Mouse (Mus musculus): ENCODE results near the gene Gclm. TPM values are rescaled to one million over a fixed set of nuclear protein-coding genes. Genes with fewer than 3 reads are reported as not detected.
A peak's percentile ranks its signal among the peaks of the same experiment; 100 is the strongest.
"Not testable (repeated sequence)": the region's sequence is repeated elsewhere in the genome, so short reads cannot be mapped to it uniquely, and the experiment has no call there.

Gene Gclm
- polyA plus RNA-seq, 1 experiment from 2014 or later, result 78.6 TPM

GRCm38 (mm10) chr3:122209511-122209910 is 35.8 kb upstream of the Gclm start:
- Histone ChIP-seq H3K9ac (no peak overlapping the region), H3K4me1 (ENCODE audit: insufficient read depth) (peaks cover 4% of the 10 kb centered on the region; the same call in 1 of the 2 replicates), H3K9me3 (ENCODE audit: low read depth, low read length) (no peaks in the 10 kb centered on the region), H3K27ac (ENCODE audit: low read depth) (no peak overlapping the region), H3K27me3 (ENCODE audit: insufficient read depth, low read length) (no peaks in the 10 kb centered on the region), H3K4me3 (ENCODE audit: low read depth, low read length) (no peak overlapping the region), H3K36me3 (ENCODE audit: insufficient read depth) (no peaks in the 10 kb centered on the region), H3K4me2 (no peak overlapping the region)
- WGBS, result 87% methylated on average over 11 of the region's 11 CpGs
- no peak for DNase-seq
- ATAC-seq (ENCODE audit: insufficient read depth), result no peak
- no peak for TF ChIP-seq CTCF (IDR thresholded peaks at IDR 0.05; ENCODE audit: low read depth)

GRCm38 (mm10) chr3:122210434-122210833 is 34.9 kb upstream of the Gclm start:
- Histone ChIP-seq H3K4me1 (ENCODE audit: insufficient read depth) (peaks cover 4% of the 10 kb centered on the region; the same call in 1 of the 2 replicates), H3K9me3 (ENCODE audit: low read depth, low read length) (no peaks in the 10 kb centered on the region), H3K9ac (no peak overlapping the region), H3K4me2 (no peak overlapping the region), H3K36me3 (ENCODE audit: insufficient read depth) (no peaks in the 10 kb centered on the region), H3K27me3 (ENCODE audit: insufficient read depth, low read length) (no peaks in the 10 kb centered on the region), H3K27ac (ENCODE audit: low read depth) (0 out of 2 replicates have a peak overlapping the region, but pooled peaks have one; percentile 18), H3K4me3 (ENCODE audit: low read depth, low read length) (no peak overlapping the region)
- ATAC-seq (ENCODE audit: insufficient read depth) (0 out of 2 replicates have a peak, but pooled peaks have one; percentile 21), DNase-seq (no peak)
- no peak for TF ChIP-seq CTCF (IDR thresholded peaks at IDR 0.05; ENCODE audit: low read depth)
- WGBS, result 39% methylated on average over 5 of the region's 5 CpGs

GRCm38 (mm10) chr3:122210846-122211245 is 34.5 kb upstream of the Gclm start:
- peaks cover 4% of the 10 kb centered on the region; the same call in 1 of the 2 replicates for H3K4me1 ChIP-seq (ENCODE audit: insufficient read depth)
- no peaks in the 10 kb centered on the region for H3K9me3 ChIP-seq (ENCODE audit: low read depth, low read length)
- 0 out of 2 replicates have a peak, but pooled peaks have one; percentile 56 for ATAC-seq (ENCODE audit: insufficient read depth)
- peak; percentile 59 for DNase-seq
- no peak for TF ChIP-seq CTCF (IDR thresholded peaks at IDR 0.05; ENCODE audit: low read depth)
- no peak overlapping the region for H3K9ac ChIP-seq
- H3K4me2 ChIP-seq, result no peak overlapping the region
- 56% methylated on average over 7 of the region's 7 CpGs for WGBS
- H3K27me3 ChIP-seq (ENCODE audit: insufficient read depth, low read length), result no peaks in the 10 kb centered on the region
- 0 out of 2 replicates have a peak overlapping the region, but pooled peaks have one; percentile 18 for H3K27ac ChIP-seq (ENCODE audit: low read depth)
- H3K4me3 ChIP-seq (ENCODE audit: low read depth, low read length), result no peak overlapping the region
- no peaks in the 10 kb centered on the region for H3K36me3 ChIP-seq (ENCODE audit: insufficient read depth)

GRCm38 (mm10) chr3:122211446-122212125 is 33.8 kb upstream of the Gclm start:
- no peaks in the 10 kb centered on the region for H3K27me3 ChIP-seq (ENCODE audit: insufficient read depth, low read length)
- H3K36me3 ChIP-seq (ENCODE audit: insufficient read depth), result no peaks in the 10 kb centered on the region
- H3K4me3 ChIP-seq (ENCODE audit: low read depth, low read length), result no peak overlapping the region
- 55% methylated on average over 13 of the region's 13 CpGs for WGBS
- H3K4me1 ChIP-seq (ENCODE audit: insufficient read depth), result peaks cover 4% of the 10 kb centered on the region; the same call in 1 of the 2 replicates
- no peak overlapping the region for H3K27ac ChIP-seq (ENCODE audit: low read depth)
- H3K9ac ChIP-seq, result no peak overlapping the region
- no peak overlapping the region for H3K4me2 ChIP-seq
- ATAC-seq (ENCODE audit: insufficient read depth) (no peak), DNase-seq (no peak)
- no peak for TF ChIP-seq CTCF (IDR thresholded peaks at IDR 0.05; ENCODE audit: low read depth)
- no peaks in the 10 kb centered on the region for H3K9me3 ChIP-seq (ENCODE audit: low read depth, low read length)

- no peak for TF ChIP-seq CTCF (IDR thresholded peaks at IDR 0.05; ENCODE audit: low read depth)
- Histone ChIP-seq H3K4me1 (ENCODE audit: insufficient read depth) (no peaks in the 10 kb centered on the region), H3K9ac (no peak overlapping the region), H3K9me3 (ENCODE audit: low read depth, low read length) (no peaks in the 10 kb centered on the region), H3K27me3 (ENCODE audit: insufficient read depth, low read length) (no peaks in the 10 kb centered on the region), H3K4me2 (no peak overlapping the region), H3K27ac (ENCODE audit: low read depth) (no peak overlapping the region), H3K36me3 (ENCODE audit: insufficient read depth) (no peaks in the 10 kb centered on the region), H3K4me3 (ENCODE audit: low read depth, low read length) (no peak overlapping the region)
- no peak for ATAC-seq (ENCODE audit: insufficient read depth)
- WGBS, result 68% methylated on average over 3 of the region's 3 CpGs
- no peak for DNase-seq
Measured at GRCm38 (mm10) chr3:122221240-122222036, 23.9 kb upstream of the Gclm start.

GRCm38 (mm10) chr3:122226972-122227371 is 18.4 kb upstream of the Gclm start:
- ATAC-seq (ENCODE audit: insufficient read depth); H3K27ac ChIP-seq (ENCODE audit: low read depth); H3K4me2 ChIP-seq; H3K36me3 ChIP-seq (ENCODE audit: insufficient read depth); H3K4me1 ChIP-seq (ENCODE audit: insufficient read depth); H3K4me3 ChIP-seq (ENCODE audit: low read depth, low read length); H3K27me3 ChIP-seq (ENCODE audit: insufficient read depth, low read length); H3K9ac ChIP-seq; H3K9me3 ChIP-seq (ENCODE audit: low read depth, low read length); DNase-seq: not testable (repeated sequence)
- WGBS, result 52% methylated on average over 6 of the region's 6 CpGs

GRCm38 (mm10) chr3:122235772-122236171 is 9.6 kb upstream of the Gclm start:
- H3K27ac ChIP-seq (ENCODE audit: low read depth), result no peak overlapping the region
- no peak for TF ChIP-seq CTCF (IDR thresholded peaks at IDR 0.05; ENCODE audit: low read depth)

More at GRCm38 (mm10) chr3:122235772-122236171, 9.6 kb upstream of the Gclm start:
- 52% methylated on average over 1 of the region's 1 CpGs for WGBS
- Histone ChIP-seq H3K4me2 (no peak overlapping the region), H3K4me1 (ENCODE audit: insufficient read depth) (no peaks in the 10 kb centered on the region), H3K9ac (no peak overlapping the region), H3K27me3 (ENCODE audit: insufficient read depth, low read length) (no peaks in the 10 kb centered on the region), H3K4me3 (ENCODE audit: low read depth, low read length) (no peak overlapping the region), H3K36me3 (ENCODE audit: insufficient read depth) (no peaks in the 10 kb centered on the region), H3K9me3 (ENCODE audit: low read depth, low read length) (no peaks in the 10 kb centered on the region)
- DNase-seq (no peak), ATAC-seq (ENCODE audit: insufficient read depth) (no peak)

Measured in lung, embryonic 14.5 days (tissue).